Mouse (Mus musculus) cerebellum, adult 2 months (tissue): ENCODE data around the gene Arhgef15.
A peak's percentile ranks its signal among the peaks of the same experiment; 100 is the strongest.

Experiments
- CTCF ChIP-seq: fragments of 200-500 bp; IDR thresholded peaks from 2 replicates; pipeline ENCODE4 v1.5.1; 2011; ENCODE audit warnings: low read depth, mild to moderate bottlenecking, control low read depth, low read length, moderate library complexity, borderline replicate concordance; ENCODE audit not compliant: insufficient read depth
- POLR2A ChIP-seq: fragments of 200-500 bp; IDR thresholded peaks from 2 replicates; pipeline ENCODE4 v1.6.1; 2011; ENCODE audit warnings: low read length, control low read depth, borderline replicate concordance; ENCODE audit not compliant: insufficient read depth

DNA sequence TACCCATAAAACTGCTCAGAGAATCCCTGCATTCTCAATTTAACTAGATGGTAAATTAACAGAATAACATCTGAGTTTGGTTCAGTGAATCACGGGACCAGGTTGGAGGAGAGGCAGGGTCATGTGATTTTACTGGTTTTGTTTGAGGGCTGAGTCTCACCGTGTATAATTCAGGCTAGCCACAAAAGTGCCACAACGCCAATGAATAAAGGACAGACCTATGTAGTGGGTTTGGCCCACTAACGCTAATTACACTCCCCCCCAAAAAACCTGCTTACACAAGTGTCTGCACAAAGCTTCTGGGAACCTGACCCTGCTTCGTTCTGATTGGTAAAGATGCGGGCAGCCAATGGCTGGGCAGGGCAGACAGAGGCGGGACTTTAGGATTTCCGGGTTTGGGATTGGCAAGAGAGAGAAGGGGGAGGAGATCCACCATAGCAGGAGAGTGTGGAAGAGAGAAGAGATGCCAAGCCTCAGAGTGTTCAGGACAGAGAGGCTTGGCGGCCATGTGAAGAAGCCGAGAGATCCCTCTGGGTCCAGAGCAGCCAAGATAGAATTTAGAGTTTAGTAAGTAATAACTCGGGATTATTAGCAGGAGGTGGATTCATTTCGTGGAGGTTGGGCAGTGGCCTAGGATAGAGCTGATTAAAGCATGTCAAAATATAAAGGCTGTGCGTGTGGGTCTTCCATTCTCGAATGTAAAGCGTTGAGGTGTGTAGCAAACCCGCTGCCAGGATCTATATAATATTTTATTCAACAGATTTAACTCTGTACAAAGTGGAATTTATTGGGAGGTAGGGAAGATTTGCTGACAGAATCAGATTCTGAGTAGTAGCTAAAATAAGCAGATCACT, 17.6 kb downstream of the Arhgef15 start:
- peak; percentile 93; the same call in 1 of the 2 replicates for TF ChIP-seq POLR2A
- no peak for TF ChIP-seq CTCF
